Mouse (Mus musculus) ES-E14 (cell line): ENCODE data around the gene Atpif1. TPM values are rescaled to one million over a fixed set of nuclear protein-coding genes. Genes with fewer than 3 reads are reported as not detected.

ENCODE experiments used
- DNase-seq: peaks from one replicate; pipeline ENCODE4 v3.0.0-alpha.2; 2013; ENCODE audit warnings: low read depth, low spot score
- H3K27ac ChIP-seq: 2 replicates; pipeline ENCODE4 v1.5.1; 2012; ENCODE audit warnings: low read depth, mild to moderate bottlenecking, low read length, moderate library complexity, mixed read lengths; ENCODE audit not compliant: poor library complexity, insufficient read depth, severe bottlenecking
- H3K36me3 ChIP-seq: 2 replicates; pipeline ENCODE4 v1.6.1; 2012; ENCODE audit warnings: mild to moderate bottlenecking, low read length, moderate library complexity, mixed read lengths; ENCODE audit not compliant: control insufficient read depth, poor library complexity, insufficient read depth, severe bottlenecking
- H3K4me1 ChIP-seq, 2 experiments: fragments of 150-350 bp in 1 of 2; sonication (generic) in 1 of 2; 2 replicates each; pipeline ENCODE4 v1.6.1; 2012; ENCODE audit warnings: low read length in 2 of 2, mild to moderate bottlenecking in 1 of 2, mixed read lengths in 1 of 2; ENCODE audit not compliant: control insufficient read depth in 2 of 2, insufficient read depth in 2 of 2, poor library complexity in 1 of 2
- H3K4me3 ChIP-seq, 2 experiments: fragments of 150-350 bp in 1 of 2; sonication (generic) in 1 of 2; 2 replicates each; pipeline ENCODE4 v1.5.1; 2012; ENCODE audit warnings: low read length in 2 of 2, low read depth in 1 of 2, mild to moderate bottlenecking in 1 of 2, mixed read lengths in 1 of 2; ENCODE audit not compliant: insufficient read depth in 1 of 2, poor library complexity in 1 of 2, severe bottlenecking in 1 of 2
- H3K9ac ChIP-seq: 2 replicates; pipeline ENCODE4 v1.6.1; 2012; ENCODE audit warnings: low read depth, mild to moderate bottlenecking, low read length, mixed read lengths; ENCODE audit not compliant: poor library complexity, insufficient read depth, severe bottlenecking
- H3K9me3 ChIP-seq: fragments of 150-350 bp; sonication (generic); 2 replicates; pipeline ENCODE4 v1.6.1; 2012; ENCODE audit warnings: low read depth, mild to moderate bottlenecking, low read length; ENCODE audit not compliant: control insufficient read depth, insufficient read depth
- CHD2 ChIP-seq: IDR thresholded peaks from 2 replicates; pipeline ENCODE4 v1.6.1; 2014; ENCODE audit warnings: mild to moderate bottlenecking, low read depth, low read length, inconsistent platforms
- HCFC1 ChIP-seq: IDR thresholded peaks from 2 replicates; pipeline ENCODE4 v1.6.1; 2012; ENCODE audit warnings: low read length, inconsistent platforms, borderline replicate concordance; ENCODE audit not compliant: insufficient read depth
- MAFK ChIP-seq: IDR thresholded peaks from 2 replicates; pipeline ENCODE4 v1.6.1; 2014; ENCODE audit warnings: mild to moderate bottlenecking, low read depth, low read length, inconsistent platforms; ENCODE audit not compliant: insufficient read depth
- ZC3H11A ChIP-seq: IDR thresholded peaks from 2 replicates; pipeline ENCODE4 v1.6.1; 2012; ENCODE audit warnings: low read depth, mild to moderate bottlenecking, inconsistent platforms, low read length, borderline replicate concordance
- ZNF384 ChIP-seq: IDR thresholded peaks from 2 replicates; pipeline ENCODE4 v1.6.1; 2012; ENCODE audit warnings: low read depth, low read length, inconsistent platforms
- in situ Hi-C, 2 experiments: fragments of 600-800 bp; cut with MboI; formaldehyde crosslinking; loops; one replicate each; pipeline ENCODE4 v1.15.1; 2025; ENCODE audit warnings: low sequenced_read_pairs in 2 of 2, inconsistent platforms in 1 of 2; ENCODE audit not compliant: unreplicated experiment in 2 of 2
- total RNA-seq: library from RNA; depleted of rRNA; stranded (reverse); fragments of 300-350 nt; gene quantifications from 2 replicates; pipeline ENCODE4 v1.2.3, GENCODE M21; 2012

Atpif1 gene
- total RNA-seq, 1 experiment = 485 TPM

GRCm38 (mm10) chr4:132513395-132514273 is 19.8 kb downstream of the Atpif1 start:
- Histone ChIP-seq H3K9ac (peak overlapping the region; percentile 77), H3K27ac (peak overlapping the region; percentile 95), H3K4me1 (peaks cover 10 to 16% of the 10 kb centered on the region in 2 experiments), H3K36me3 (no peaks in the 10 kb centered on the region), H3K9me3 (no peaks in the 10 kb centered on the region), H3K4me3 (peak overlapping the region; percentile 62 to 72; a peak in 3 of 4 replicates)
- no peak for DNase-seq
- TF ChIP-seq MAFK (no peak), ZC3H11A (no peak), ZNF384 (peak; percentile 28; the same call in 1 of the 2 replicates)
- in situ Hi-C loops = no loop called here

- no peak for TF ChIP-seq CHD2
- no peak for TF ChIP-seq ZC3H11A
- TF ChIP-seq HCFC1 = no peak
- TF ChIP-seq ZNF384 = no peak
- TF ChIP-seq MAFK = no peak
- Histone ChIP-seq H3K36me3 (peaks cover 2% of the 10 kb centered on the region; the same call in 1 of the 2 replicates), H3K27ac (no peak overlapping the region), H3K4me3 (no peak overlapping the region), H3K9ac (no peak overlapping the region), H3K9me3 (no peaks in the 10 kb centered on the region), H3K4me1 (peaks cover 7 to 10% of the 10 kb centered on the region in 2 experiments)
- DNase-seq = no peak
- in situ Hi-C loops = no loop called here
These were observed 21.4 kb downstream of the Atpif1 start for GRCm38 (mm10) chr4:132512080-132512479.

GRCm38 (mm10) chr4:132510352-132510798 is 23.1 kb downstream of the Atpif1 start, which contains the start of gene Sesn2:
Gene Sesn2 (minus strand): TSS chr4:132510501.
- in situ Hi-C loops = no loop called here
- H3K4me3 ChIP-seq = peak within 1 kb of the TSS; percentile 99
- peaks cover 2% of the 10 kb centered on the region; the same call in 1 of the 2 replicates for H3K36me3 ChIP-seq
- TF ChIP-seq ZNF384 = no peak
- peak; percentile 84 for TF ChIP-seq HCFC1
- no peaks in the 10 kb centered on the region for H3K9me3 ChIP-seq
- DNase-seq = peak; percentile 97
- peak within 1 kb of the TSS; percentile 97 for H3K27ac ChIP-seq
- peak within 1 kb of the TSS; percentile 99 for H3K9ac ChIP-seq
- peaks cover 7 to 10% of the 10 kb centered on the region in 2 experiments; a peak in 3 of 4 replicates for H3K4me1 ChIP-seq

- Histone ChIP-seq H3K36me3 (peaks cover 2% of the 10 kb centered on the region; the same call in 1 of the 2 replicates), H3K9ac (peak overlapping the region; percentile 99), H3K4me3 (peak overlapping the region; percentile 99), H3K9me3 (no peaks in the 10 kb centered on the region), H3K4me1 (peaks cover 7 to 10% of the 10 kb centered on the region in 2 experiments; a peak in 3 of 4 replicates), H3K27ac (peak overlapping the region; percentile 97)
- in situ Hi-C loops = no loop called here
- TF ChIP-seq MAFK = no peak
- TF ChIP-seq HCFC1 = no peak; the same call in 1 of the 2 replicates
- TF ChIP-seq ZC3H11A = no peak
- no peak for TF ChIP-seq CHD2
- TF ChIP-seq ZNF384 = no peak
- peak; percentile 87 for DNase-seq
These were observed 23.7 kb downstream of the Atpif1 start for GRCm38 (mm10) chr4:132509621-132510296.
